Mouse (Mus musculus): ENCODE results near the gene Dpm2.

GRCm38 (mm10) chr2:32621517-32621859, 50.8 kb downstream of the Dpm2 start, which contains the start of gene Ak1:
- TF ChIP-seq EP300 (IDR thresholded peaks at IDR 0.05) (no peak), CTCF (IDR thresholded peaks at IDR 0.05) (no peak)

All from lung, postnatal 0 days (tissue).